Comparison of ENCODE assay signal across 9 mouse cellular contexts in genomic region chr16:8686121-8686870, GRCm38 (mm10). TPM values are rescaled to one million over a fixed set of nuclear protein-coding genes. Genes with fewer than 3 reads are reported as not detected.
DNase-seq lines count a peak whose midpoint lies in the region; ATAC-seq lines count a peak whose summit lies in the region.
"Had no signal": no experiment of that assay in that cellular context is flagged by ENCODE, and none has a peak within 500 bp of the region (broad histone marks: within the 10 kb centered on the region; RNA-seq: fewer than 3 reads in every experiment).

No protein-coding gene starts in this region.

- peak; percentile 77 for DNase-seq in 416B (ENCODE audit: low read depth)
- DNase-seq in adrenal gland, adult 2 months: peak; percentile 74
- peak; percentile 72 for DNase-seq in embryo, embryonic 9.5 days (ENCODE audit: extremely low spot score)
- peak; percentile 70 to 87 for DNase-seq in heart, adult 18-20 months
- DNase-seq in kidney, adult 18-20 months: peak; percentile 77
- DNase-seq in limb, embryonic 10.5 days (ENCODE audit: low spot score): peak; percentile 68
- peak; percentile 83 for DNase-seq in midbrain, embryonic 14.5 days
- peak; percentile 38 to 71 for DNase-seq in spleen, adult 18-20 months

- no peak overlapping the region for H3K27ac ChIP-seq in limb, embryonic 10.5 days
- no peak overlapping the region for H3K27ac ChIP-seq in midbrain, embryonic 14.5 days (replicated peaks; ENCODE audit: low read depth, low read length)

- no peak overlapping the region for H3K4me2 ChIP-seq in midbrain, embryonic 14.5 days (ENCODE audit: low read length)

- no peak; the same call in 1 of the 2 replicates for ATAC-seq in midbrain, embryonic 14.5 days (ENCODE audit: low FRiP score, low TSS enrichment)

- H3K9me3 ChIP-seq in limb, embryonic 10.5 days (replicated peaks): no peaks in the 10 kb centered on the region
- no peaks in the 10 kb centered on the region for H3K9me3 ChIP-seq in midbrain, embryonic 14.5 days (ENCODE audit: control insufficient read depth, low read length)

- H3K27me3 ChIP-seq in limb, embryonic 10.5 days (ENCODE audit: low read depth, poor library complexity, severe bottlenecking): no peaks in the 10 kb centered on the region
- no peaks in the 10 kb centered on the region for H3K27me3 ChIP-seq in midbrain, embryonic 14.5 days (ENCODE audit: control insufficient read depth, insufficient read depth, low read length)

- peaks cover 59% of the 10 kb centered on the region for H3K36me3 ChIP-seq in limb, embryonic 10.5 days
- H3K36me3 ChIP-seq in midbrain, embryonic 14.5 days (ENCODE audit: control insufficient read depth, insufficient read depth, low read length): peaks cover 44% of the 10 kb centered on the region

- no peak overlapping the region for H3K9ac ChIP-seq in midbrain, embryonic 14.5 days (replicated peaks; ENCODE audit: low read length)

- WGBS in limb, embryonic 10.5 days: 64% methylated on average over 7 of the region's 7 CpGs
- 64% methylated on average over 7 of the region's 7 CpGs for WGBS in midbrain, embryonic 14.5 days

- no peaks in the 10 kb centered on the region for H3K4me1 ChIP-seq in limb, embryonic 10.5 days
- no peaks in the 10 kb centered on the region for H3K4me1 ChIP-seq in midbrain, embryonic 14.5 days (ENCODE audit: control insufficient read depth, insufficient read depth, low read length)

- no peak overlapping the region for H3K4me3 ChIP-seq in limb, embryonic 10.5 days
- no peak overlapping the region for H3K4me3 ChIP-seq in midbrain, embryonic 14.5 days (replicated peaks; ENCODE audit: low read depth, low read length)

RNA-seq across cellular contexts. Expression of gene Gm5767, which starts 5.7 kb away (rescaled TPM):
- total RNA-seq in adrenal gland, adult 2 months (2021): not detected
- polyA plus RNA-seq in adrenal gland, adult 2 months (2012; rRNA removed): 0.25 and 0.29 TPM in 2 replicates
- total RNA-seq in heart, adult 18-20 months (2021): not detected
- polyA plus RNA-seq in limb, embryonic 10.5 days (2016; fragmentation: Nextera tagmentation; extraction: Ambion mirVana): not detected in 2 replicates
- not detected in 2 replicates for polyA plus RNA-seq in midbrain, embryonic 14.5 days (2014; fragmentation: Nextera tagmentation; extraction: Ambion mirVana)
- total RNA-seq: adrenal gland, postnatal 4 days had no signal

RNA-seq across cellular contexts. Expression of gene Carhsp1, which starts 14.3 kb away (rescaled TPM):
- 100 to 1,000 TPM in 1 of 2 experiments, 10 to 100 TPM in 1; 52.0 to 120 TPM for total RNA-seq in adrenal gland, adult 2 months (2021)
- polyA plus RNA-seq in adrenal gland, adult 2 months (2012; rRNA removed): 233 and 404 TPM in 2 replicates
- 10 to 100 TPM; 16.6 to 19.2 TPM for total RNA-seq in heart, adult 18-20 months (2021)
- polyA plus RNA-seq in limb, embryonic 10.5 days (2016; fragmentation: Nextera tagmentation; extraction: Ambion mirVana): 152 and 166 TPM in 2 replicates
- polyA plus RNA-seq in midbrain, embryonic 14.5 days (2014; fragmentation: Nextera tagmentation; extraction: Ambion mirVana): 76.4 and 149 TPM in 2 replicates

RNA-seq across cellular contexts. Expression of gene Tmem186, which starts 48.8 kb away (rescaled TPM):
- 10 to 100 TPM; 15.3 to 22.1 TPM for total RNA-seq in adrenal gland, adult 2 months (2021)
- 15.6 and 16.2 TPM in 2 replicates for polyA plus RNA-seq in adrenal gland, adult 2 months (2012; rRNA removed)
- total RNA-seq in heart, adult 18-20 months (2021): 10 to 100 TPM; 19.1 to 19.4 TPM
- 22.9 and 26.0 TPM in 2 replicates for polyA plus RNA-seq in limb, embryonic 10.5 days (2016; fragmentation: Nextera tagmentation; extraction: Ambion mirVana)
- polyA plus RNA-seq in midbrain, embryonic 14.5 days (2014; fragmentation: Nextera tagmentation; extraction: Ambion mirVana): 16.1 and 17.2 TPM in 2 replicates

RNA-seq across cellular contexts. Expression of gene Pmm2, which starts 48.8 kb away (rescaled TPM):
- 10 to 100 TPM; 48.1 to 53.8 TPM for total RNA-seq in adrenal gland, adult 2 months (2021)
- polyA plus RNA-seq in adrenal gland, adult 2 months (2012; rRNA removed): 54.1 and 75.1 TPM in 2 replicates
- total RNA-seq in heart, adult 18-20 months (2021): 10 to 100 TPM; 32.7 to 36.3 TPM
- polyA plus RNA-seq in limb, embryonic 10.5 days (2016; fragmentation: Nextera tagmentation; extraction: Ambion mirVana): 54.6 and 61.2 TPM in 2 replicates
- 36.3 and 41.5 TPM in 2 replicates for polyA plus RNA-seq in midbrain, embryonic 14.5 days (2014; fragmentation: Nextera tagmentation; extraction: Ambion mirVana)
